Mouse (Mus musculus): ENCODE measurements around the gene Sirt7.

Sirt7 gene

GRCm38 (mm10) chr11:120625152-120625775, at the start of gene Sirt7:
Gene Sirt7, minus strand, starts transcription at chr11:120625240.
- DNase-seq, result no peak

GRCm38 (mm10) chr11:120673594-120674122, 48.6 kb upstream of the Sirt7 start:
- DNase-seq, result no peak

- DNase-seq, result peak; percentile 91 to 97
These were observed 47.9 kb upstream of the Sirt7 start, which contains the start of gene Aspscr1 for GRCm38 (mm10) chr11:120672687-120673593. Gene Aspscr1, plus strand, starts transcription at chr11:120672973.

GRCm38 (mm10) chr11:120666617-120667016, 41.6 kb upstream of the Sirt7 start:
- no peak for DNase-seq

- DNase-seq, result no peak
These were observed 40.4 kb upstream of the Sirt7 start for GRCm38 (mm10) chr11:120665406-120665805.

DNA sequence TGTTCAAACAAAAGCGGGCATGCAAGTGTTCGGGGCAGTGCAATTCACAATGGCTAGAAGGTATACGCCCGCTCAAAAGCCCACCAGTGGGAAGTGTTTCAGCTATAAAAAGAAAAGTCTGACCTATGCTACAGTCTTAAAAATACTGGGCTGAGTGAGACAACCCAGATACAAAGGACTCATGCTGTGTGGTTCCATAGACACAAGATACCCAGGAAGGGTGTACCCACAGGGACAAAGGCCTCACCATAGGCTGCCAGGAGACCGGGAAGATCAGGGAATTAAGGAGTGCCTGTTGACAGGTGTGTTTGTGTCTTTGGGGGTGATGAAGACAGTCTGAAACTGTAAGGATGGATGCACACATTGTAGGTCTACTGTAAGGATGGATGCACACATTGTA, 38.7 kb upstream of the Sirt7 start:
- DNase-seq, result no peak

- DNase-seq, result no peak
These were observed 37.7 kb upstream of the Sirt7 start for GRCm38 (mm10) chr11:120662759-120663158.

- no peak for DNase-seq
These were observed 36.0 kb upstream of the Sirt7 start, which contains the start of gene Notum for GRCm38 (mm10) chr11:120661076-120661460. Gene Notum, minus strand, starts transcription at chr11:120661175.

DNA sequence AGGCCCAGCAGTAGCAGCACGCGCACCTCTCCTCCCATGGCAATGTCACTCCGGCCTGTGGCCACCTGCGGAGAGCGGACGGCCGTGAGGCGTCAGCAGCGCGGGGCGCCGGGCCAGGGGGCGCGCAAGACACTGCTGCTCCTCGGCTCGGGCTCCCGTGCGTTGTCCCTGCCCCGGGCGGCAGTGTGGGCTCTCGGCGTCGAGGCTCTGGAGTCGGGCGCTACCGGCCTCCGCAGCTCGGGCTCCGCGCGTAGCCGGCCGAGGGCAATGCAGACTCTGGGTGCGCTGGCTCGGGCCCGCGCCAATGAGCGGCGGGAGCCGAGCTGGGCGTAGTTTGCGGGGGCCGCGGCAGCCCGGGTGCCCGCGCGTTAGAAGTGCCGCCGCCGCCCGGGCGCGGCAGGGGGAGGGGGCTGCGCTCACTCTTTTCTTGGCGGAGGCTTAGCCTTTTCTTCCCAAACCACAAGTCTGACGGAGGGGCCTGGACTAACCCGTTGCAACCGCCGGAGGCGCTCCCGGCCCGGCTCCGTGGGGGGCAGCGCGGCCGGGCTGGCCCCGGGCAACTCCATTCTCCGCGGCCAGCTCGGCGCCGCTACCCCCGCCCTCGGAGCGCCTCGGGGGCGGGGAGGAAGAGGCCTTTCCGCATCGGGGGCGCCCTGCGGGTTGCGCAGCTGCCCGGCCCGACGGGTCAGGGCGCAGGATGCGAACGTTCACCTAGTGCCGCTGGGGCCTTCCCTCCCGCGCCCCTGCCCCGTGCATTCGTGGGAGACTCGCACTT, 35.4 kb upstream of the Sirt7 start:
- peak in 1 of 2 experiments; percentile 22 for DNase-seq

GRCm38 (mm10) chr11:120659509-120660300, 34.7 kb upstream of the Sirt7 start:
- DNase-seq, result no peak

- DNase-seq, result peak; percentile 59 to 82
These were observed 33.9 kb upstream of the Sirt7 start for GRCm38 (mm10) chr11:120658876-120659410.

DNA sequence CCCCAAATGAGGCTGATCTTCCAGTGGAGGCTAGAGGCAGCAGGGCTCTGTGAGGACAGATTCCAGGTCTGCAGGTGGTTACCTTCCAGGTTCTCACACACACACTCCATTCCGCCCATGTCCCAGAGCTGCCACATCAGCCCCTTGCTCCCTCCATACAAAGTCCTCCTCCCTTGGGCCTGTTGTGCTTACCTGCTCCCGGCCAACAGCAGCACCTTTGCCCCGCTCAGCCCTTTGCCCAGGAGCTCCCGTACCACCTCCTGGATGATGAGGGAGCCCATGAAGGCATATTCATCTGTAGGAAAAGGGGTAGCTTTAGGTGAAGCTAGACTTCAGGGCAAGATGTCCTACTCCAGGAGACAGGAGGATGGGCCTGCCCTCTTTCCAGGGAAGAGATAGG, 32.3 kb upstream of the Sirt7 start:
- no peak for DNase-seq

GRCm38 (mm10) chr11:120654741-120655140, 29.7 kb upstream of the Sirt7 start:
- DNase-seq, result no peak

DNA sequence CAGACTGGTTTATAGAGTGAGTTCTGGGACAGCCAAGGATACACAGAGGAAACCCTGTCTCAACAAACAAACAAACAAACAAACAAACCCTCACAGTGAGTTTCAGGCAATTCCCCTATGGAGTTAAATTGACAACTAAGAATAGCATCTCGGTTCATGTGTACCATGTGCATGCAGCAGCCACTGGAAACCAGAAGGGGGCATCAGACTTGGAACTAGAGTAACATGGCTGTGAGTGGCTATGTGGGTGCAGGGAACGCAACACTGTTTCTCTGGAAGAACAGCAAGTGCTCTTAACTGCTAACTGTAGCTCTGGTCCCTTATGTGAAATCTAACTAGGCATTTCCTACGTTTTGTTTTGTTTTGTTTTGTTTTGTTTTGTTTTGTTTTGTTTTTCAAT, 26.8 kb upstream of the Sirt7 start:
- no peak for DNase-seq

- peak in 1 of 2 experiments; percentile 46 for DNase-seq
These were observed 23.0 kb upstream of the Sirt7 start, which contains the start of gene Myadml2 for GRCm38 (mm10) chr11:120648001-120648476. Gene Myadml2, minus strand, starts transcription at chr11:120648158.

DNA sequence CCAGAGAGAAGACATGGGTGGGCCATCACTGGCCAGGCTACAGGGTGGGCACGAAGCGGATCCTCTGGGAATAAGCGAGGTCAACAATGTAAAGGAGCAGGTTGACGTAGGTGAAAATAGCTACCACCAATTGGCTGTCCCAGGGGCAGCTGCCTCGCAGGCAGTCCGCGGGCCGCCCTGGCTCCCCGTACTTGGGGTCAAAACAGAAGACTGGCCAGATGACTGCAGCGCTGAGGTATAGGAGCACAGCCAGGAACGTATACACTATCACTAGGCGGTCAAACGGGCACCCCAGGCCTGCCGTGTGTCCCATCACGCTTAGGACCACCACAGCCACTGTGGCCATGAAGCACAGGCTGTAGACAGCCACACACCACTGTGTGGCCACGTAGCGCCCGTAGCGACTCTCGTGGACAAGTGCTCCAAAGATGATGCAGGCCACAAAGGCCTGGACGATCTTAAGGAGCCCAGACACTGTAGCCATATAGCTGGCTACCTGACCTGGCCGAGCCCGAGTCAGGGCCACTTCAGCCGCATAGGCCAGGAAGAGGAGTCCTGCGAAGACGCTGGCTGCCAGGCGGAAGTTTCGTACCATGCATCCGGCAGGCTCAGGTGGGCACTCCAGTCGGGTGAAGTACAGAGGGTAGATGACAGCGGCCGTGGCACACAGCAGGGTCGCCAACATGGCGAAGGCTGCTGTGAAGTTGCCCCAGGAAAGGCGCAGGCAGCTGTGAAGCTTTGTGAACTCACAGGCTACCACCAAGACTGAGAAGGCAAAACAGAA, 22.2 kb upstream of the Sirt7 start:
- no peak for DNase-seq

GRCm38 (mm10) chr11:120643601-120643987, 18.6 kb upstream of the Sirt7 start, which contains the start of gene Pycr1:
Gene Pycr1, minus strand, starts transcription at chr11:120643769.
- DNase-seq, result peak; percentile 81 to 91

GRCm38 (mm10) chr11:120642939-120643600, 18.0 kb upstream of the Sirt7 start:
- DNase-seq, result no peak

GRCm38 (mm10) chr11:120641869-120642268, 16.8 kb upstream of the Sirt7 start:
- DNase-seq, result no peak

DNA sequence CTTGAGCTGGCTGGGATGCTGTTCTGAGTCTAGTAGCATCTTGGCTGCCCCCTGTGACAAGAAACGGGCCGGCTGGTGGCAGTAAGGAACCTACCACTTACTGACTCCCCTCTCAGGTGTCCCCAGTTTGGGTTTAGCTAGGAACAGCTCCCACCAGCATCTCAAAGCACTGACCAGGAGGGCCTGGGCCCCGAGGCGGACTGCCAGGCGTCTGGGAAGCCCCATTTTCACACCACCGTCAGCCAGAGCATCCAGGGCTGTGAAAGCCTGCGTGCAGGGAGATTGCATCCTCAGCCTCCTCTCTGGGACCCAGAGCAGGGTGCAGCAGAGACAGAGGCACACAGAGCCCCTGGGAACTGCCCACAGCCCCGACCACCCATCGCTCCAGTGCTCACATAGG, 16.2 kb upstream of the Sirt7 start:
- DNase-seq, result no peak

Data from spleen, adult 18-20 months (tissue).